Mouse (Mus musculus) midbrain, embryonic 11.5 days (tissue): ENCODE data around the gene Gkn2. TPM values are rescaled to one million over a fixed set of nuclear protein-coding genes. Genes with fewer than 3 reads are reported as not detected.

Source experiments
- ATAC-seq: fragments of 200-750 bp; cut with Nextera tagmentation; 2 replicates; pipeline ENCODE4 v1.8.0; 2017; ENCODE audit warnings: moderate TSS enrichment, moderate library complexity; ENCODE audit not compliant: low FRiP score
- DNase-seq: peaks from one replicate; pipeline ENCODE4 v3.0.0; 2015; ENCODE audit warnings: low spot score; ENCODE audit errors: missing footprints
- H3K27ac ChIP-seq: fragments of 300-500 bp; sonication (generic); 2 replicates; pipeline ENCODE4 v1.5.1; 2014; ENCODE audit warnings: low read depth, low read length
- H3K27me3 ChIP-seq: fragments of 300-500 bp; sonication (generic); 2 replicates; pipeline ENCODE4 v1.6.1; 2014; ENCODE audit warnings: mild to moderate bottlenecking, low read length, moderate library complexity, mixed read lengths; ENCODE audit not compliant: control insufficient read depth, insufficient read depth
- H3K36me3 ChIP-seq: fragments of 300-500 bp; sonication (generic); 2 replicates; pipeline ENCODE4 v1.6.1; 2014; ENCODE audit warnings: mild to moderate bottlenecking, low read length, moderate library complexity, mixed read lengths; ENCODE audit not compliant: control insufficient read depth, insufficient read depth
- H3K4me1 ChIP-seq: fragments of 300-500 bp; sonication (generic); 2 replicates; pipeline ENCODE4 v1.6.1; 2014; ENCODE audit warnings: low read length; ENCODE audit not compliant: control insufficient read depth, insufficient read depth
- H3K4me2 ChIP-seq: fragments of 300-500 bp; sonication (generic); 2 replicates; pipeline ENCODE4 v1.6.1; 2014; ENCODE audit warnings: mild to moderate bottlenecking, moderate library complexity
- H3K4me3 ChIP-seq: fragments of 300-500 bp; sonication (generic); 2 replicates; pipeline ENCODE4 v1.5.1; 2014; ENCODE audit warnings: low read depth, low read length
- H3K9ac ChIP-seq: fragments of 300-500 bp; sonication (generic); 2 replicates; pipeline ENCODE4 v1.6.1; 2014; ENCODE audit warnings: low read length
- H3K9me3 ChIP-seq: fragments of 300-500 bp; sonication (generic); 2 replicates; pipeline ENCODE4 v1.6.1; 2016; ENCODE audit warnings: low read length; ENCODE audit not compliant: control insufficient read depth
- WGBS: fragments of 180-500 bp; shearing (Covaris S2); extraction: QIAGEN DNeasy Blood & Tissue Kit; methylation state at CpG from one replicate; pipeline ENCODE4 v1.1.7; 2014; 5-methylcytosine and 5-hydroxymethylcytosine counted together
- polyA plus RNA-seq: library from polyadenylated mRNA; unstranded; fragments of >200 nt; fragmentation: Nextera tagmentation; extraction: Ambion mirVana; gene quantifications from 2 replicates; pipeline ENCODE4 v1.2.1, GENCODE M21; 2014

The Gkn2 gene
- polyA plus RNA-seq, 1 experiment from 2014 or later = not detected

- no peak overlapping the region for H3K4me3 ChIP-seq
- no peak for ATAC-seq
- no peaks in the 10 kb centered on the region for H3K9me3 ChIP-seq
- no peaks in the 10 kb centered on the region for H3K36me3 ChIP-seq
- 62% methylated on average over 8 of the region's 8 CpGs for WGBS
- H3K4me2 ChIP-seq = no peak overlapping the region
- H3K9ac ChIP-seq = no peak overlapping the region
- no peak for DNase-seq
- H3K27me3 ChIP-seq = no peaks in the 10 kb centered on the region
- no peaks in the 10 kb centered on the region for H3K4me1 ChIP-seq
- H3K27ac ChIP-seq = no peak overlapping the region
Observed at GRCm38 (mm10) chr6:87427616-87428015, 54.5 kb downstream of the Gkn2 start.

GRCm38 (mm10) chr6:87428487-87429044 lies 55.4 kb downstream of the Gkn2 start, which contains the start of gene Bmp10:
TSS of gene Bmp10 (plus strand) at chr6:87428994.
- H3K9ac ChIP-seq = no peak within 1 kb of the TSS
- 75% methylated on average over 7 of the region's 7 CpGs for WGBS
- H3K4me2 ChIP-seq = no peak within 1 kb of the TSS
- H3K27ac ChIP-seq = no peak within 1 kb of the TSS
- no peaks in the 10 kb centered on the region for H3K9me3 ChIP-seq
- H3K4me1 ChIP-seq = no peaks in the 10 kb centered on the region
- H3K36me3 ChIP-seq = no peaks in the 10 kb centered on the region
- ATAC-seq (no peak), DNase-seq (no peak)
- H3K27me3 ChIP-seq = no peaks in the 10 kb centered on the region
- no peak within 1 kb of the TSS for H3K4me3 ChIP-seq

Other genes with a start within 250 kb of the Gkn2 start
- gene Antxr1, start 37.5 kb upstream of the Gkn2 start, polyA plus RNA-seq = 4.9 and 5.4 TPM in 2 replicates
- not detected in 2 replicates for gene Gkn1, start 22.4 kb upstream of the Gkn2 start, polyA plus RNA-seq
- gene Gkn3, start 15.6 kb downstream of the Gkn2 start, polyA plus RNA-seq = 0.42 TPM in 1 of 2 replicates, not detected in the other
- gene Bmp10, start 55.6 kb downstream of the Gkn2 start, polyA plus RNA-seq = not detected in 2 replicates
- 1.7 and 2.3 TPM in 2 replicates for gene Arhgap25, start 159.9 kb downstream of the Gkn2 start, polyA plus RNA-seq
- 3.1 and 3.5 TPM in 2 replicates for gene Prokr1, start 217.4 kb downstream of the Gkn2 start, polyA plus RNA-seq